Comparison of ENCODE assay signal across 10 mouse cellular contexts in genomic region chr2:105682634-105683351, GRCm38 (mm10). TPM values are rescaled to one million over a fixed set of nuclear protein-coding genes. Genes with fewer than 3 reads are reported as not detected.
DNase-seq lines count a peak whose midpoint lies in the region; ATAC-seq lines count a peak whose summit lies in the region.
"Had no signal": no experiment of that assay in that cellular context is flagged by ENCODE, and none has a peak within 500 bp of the region (broad histone marks: within the 10 kb centered on the region; RNA-seq: fewer than 3 reads in every experiment).

No protein-coding gene starts in this region.

- H3K27ac ChIP-seq in hindbrain, embryonic 11.5 days (ENCODE audit: low read depth, low read length): no peak overlapping the region
- no peak overlapping the region for H3K27ac ChIP-seq in midbrain, embryonic 16.5 days (ENCODE audit: low read length)

- H3K4me2 ChIP-seq in hindbrain, embryonic 11.5 days (replicated peaks; ENCODE audit: low read depth, low read length): peak overlapping the region; percentile 52
- peak overlapping the region; percentile 32 for H3K4me2 ChIP-seq in midbrain, embryonic 16.5 days (ENCODE audit: low read length)

- H3K9me3 ChIP-seq in hindbrain, embryonic 11.5 days (ENCODE audit: control insufficient read depth, low read length): no peaks in the 10 kb centered on the region
- no peaks in the 10 kb centered on the region for H3K9me3 ChIP-seq in midbrain, embryonic 16.5 days (replicated peaks; ENCODE audit: control insufficient read depth, low read length, poor library complexity, severe bottlenecking)

- H3K36me3 ChIP-seq in hindbrain, embryonic 11.5 days (ENCODE audit: control insufficient read depth, insufficient read depth, low read length): no peaks in the 10 kb centered on the region
- H3K36me3 ChIP-seq in midbrain, embryonic 16.5 days (ENCODE audit: control insufficient read depth, insufficient read depth, low read length): no peaks in the 10 kb centered on the region

- peak overlapping the region; percentile 31; the same call in 1 of the 2 replicates for H3K9ac ChIP-seq in hindbrain, embryonic 11.5 days (ENCODE audit: low read depth, low read length)
- H3K9ac ChIP-seq in midbrain, embryonic 16.5 days (ENCODE audit: low read depth, low read length): no peak overlapping the region

- no peak for ATAC-seq in hindbrain, embryonic 11.5 days (ENCODE audit: low FRiP score)
- ATAC-seq in midbrain, embryonic 16.5 days: no peak

- peak overlapping the region; percentile 58 for H3K4me3 ChIP-seq in hindbrain, embryonic 11.5 days (ENCODE audit: low read depth, low read length)
- H3K4me3 ChIP-seq in midbrain, embryonic 16.5 days (ENCODE audit: low read depth, low read length): 0 out of 2 replicates have a peak overlapping the region, but pooled peaks have one; percentile 2

- peaks cover 54% of the 10 kb centered on the region for H3K27me3 ChIP-seq in hindbrain, embryonic 11.5 days (ENCODE audit: control insufficient read depth, insufficient read depth, low read length)
- peaks cover 64% of the 10 kb centered on the region for H3K27me3 ChIP-seq in midbrain, embryonic 16.5 days (ENCODE audit: control insufficient read depth, insufficient read depth, low read depth, low read length)

- H3K4me1 ChIP-seq in hindbrain, embryonic 11.5 days (replicated peaks; ENCODE audit: control insufficient read depth, insufficient read depth, low read length): peaks cover 13% of the 10 kb centered on the region
- H3K4me1 ChIP-seq in midbrain, embryonic 16.5 days (ENCODE audit: control insufficient read depth, insufficient read depth, low read length): no peaks in the 10 kb centered on the region

- DNase-seq in heart, adult 11 months: peak; percentile 71
- no peak for DNase-seq in heart, postnatal 4 days
- DNase-seq in cerebellum, postnatal 10 days: peak; percentile 72 to 74
- peak; percentile 63 for DNase-seq in hindbrain, embryonic 11.5 days (ENCODE audit: low spot score)
- no peak for DNase-seq in kidney, postnatal 25 days
- no peak for DNase-seq in ovary, postnatal 14 days (ENCODE audit: low spot score)
- DNase-seq in adrenal gland, adult (ENCODE audit: inconsistent age in 2 of 2, low spot score in 1 of 2): no peak
- DNase-seq: thymus, adult 18-20 months had no signal

- 3% methylated on average over 21 of the region's 21 CpGs for WGBS in hindbrain, embryonic 11.5 days
- WGBS in midbrain, embryonic 16.5 days: 6% methylated on average over 21 of the region's 21 CpGs

RNA-seq across cellular contexts. Expression of gene Pax6, which starts 14.1 kb away (rescaled TPM):
- under 1 TPM in 1 of 2 experiments, not detected in 1; 0.61 TPM for total RNA-seq in heart, postnatal 4 days (2021)
- 23.9 and 26.8 TPM in 2 replicates for polyA plus RNA-seq in hindbrain, embryonic 11.5 days (2014; fragmentation: Nextera tagmentation; extraction: Ambion mirVana)
- polyA plus RNA-seq in midbrain, embryonic 16.5 days (2015; fragmentation: Nextera tagmentation; extraction: Ambion mirVana): 17.4 and 25.7 TPM in 2 replicates
- total RNA-seq: heart, adult 8-10 months had no signal

Comparison
In these comparisons a context has a peak if more than half of its experiments do, and no peak if none do; other contexts are left out.
1. DNase-seq: peak in heart, adult 11 months (single experiment), cerebellum, postnatal 10 days (2 of 2) and hindbrain, embryonic 11.5 days (single experiment); none in heart, postnatal 4 days (single experiment), kidney, postnatal 25 days (0 of 2), ovary, postnatal 14 days (single experiment) and adrenal gland, adult (0 of 2).